Mouse (Mus musculus): ENCODE results near the gene Fads3.

The Fads3 gene

GRCm38 (mm10) chr19:10019214-10019760 lies 22.1 kb upstream of the Fads3 start:
- no peak for DNase-seq (ENCODE audit: low read depth, low spot score)

- no peak for DNase-seq (ENCODE audit: low read depth, low spot score)
Observed at GRCm38 (mm10) chr19:10021981-10022380, 19.4 kb upstream of the Fads3 start.

GRCm38 (mm10) chr19:10022414-10023303 lies 18.7 kb upstream of the Fads3 start:
- DNase-seq (ENCODE audit: low read depth, low spot score) = peak; percentile 37

- DNase-seq (ENCODE audit: low read depth, low spot score) = no peak
Observed at GRCm38 (mm10) chr19:10023304-10023758, 18.0 kb upstream of the Fads3 start.

GRCm38 (mm10) chr19:10025169-10025875 lies 16.0 kb upstream of the Fads3 start:
- no peak for DNase-seq (ENCODE audit: low read depth, low spot score)

GRCm38 (mm10) chr19:10029746-10030145 lies 11.6 kb upstream of the Fads3 start:
- DNase-seq (ENCODE audit: low read depth, low spot score) = no peak

- DNase-seq (ENCODE audit: low read depth, low spot score) = peak; percentile 65
Observed at GRCm38 (mm10) chr19:10033211-10033973, 8.0 kb upstream of the Fads3 start.

- no peak for DNase-seq (ENCODE audit: low read depth, low spot score)
Observed at GRCm38 (mm10) chr19:10034356-10034755, 7.0 kb upstream of the Fads3 start.

- peak; percentile 78 for DNase-seq (ENCODE audit: low read depth, low spot score)
Observed at GRCm38 (mm10) chr19:10034785-10035447, 6.5 kb upstream of the Fads3 start.

GRCm38 (mm10) chr19:10037534-10037933 lies 3.8 kb upstream of the Fads3 start:
- no peak for DNase-seq (ENCODE audit: low read depth, low spot score)

GRCm38 (mm10) chr19:10038364-10038763 lies 3.0 kb upstream of the Fads3 start:
- no peak for DNase-seq (ENCODE audit: low read depth, low spot score)

GRCm38 (mm10) chr19:10038910-10039309 lies 2.5 kb upstream of the Fads3 start:
- no peak for DNase-seq (ENCODE audit: low read depth, low spot score)

- peak; percentile 68 for DNase-seq (ENCODE audit: low read depth, low spot score)
Observed at GRCm38 (mm10) chr19:10039615-10040014, 1.8 kb upstream of the Fads3 start.

GRCm38 (mm10) chr19:10040866-10041387 lies 442 bp upstream of the Fads3 start:
- no peak for DNase-seq (ENCODE audit: low read depth, low spot score)

- DNase-seq (ENCODE audit: low read depth, low spot score) = no peak
Observed at GRCm38 (mm10) chr19:10042232-10042631, 863 bp downstream of the Fads3 start.

- DNase-seq (ENCODE audit: low read depth, low spot score) = no peak
Observed at GRCm38 (mm10) chr19:10042816-10043215, 1.4 kb downstream of the Fads3 start.

GRCm38 (mm10) chr19:10043643-10044042 lies 2.3 kb downstream of the Fads3 start:
- no peak for DNase-seq (ENCODE audit: low read depth, low spot score)

GRCm38 (mm10) chr19:10045707-10046106 lies 4.3 kb downstream of the Fads3 start:
- no peak for DNase-seq (ENCODE audit: low read depth, low spot score)

GRCm38 (mm10) chr19:10046346-10046745 lies 5.0 kb downstream of the Fads3 start:
- no peak for DNase-seq (ENCODE audit: low read depth, low spot score)

GRCm38 (mm10) chr19:10046983-10047382 lies 5.6 kb downstream of the Fads3 start:
- DNase-seq (ENCODE audit: low read depth, low spot score) = no peak

GRCm38 (mm10) chr19:10049533-10049932 lies 8.2 kb downstream of the Fads3 start:
- DNase-seq (ENCODE audit: low read depth, low spot score) = no peak

All from ES-CJ7 (cell line).